Mouse (Mus musculus): ENCODE measurements around the gene Tyrp1.

DNA sequence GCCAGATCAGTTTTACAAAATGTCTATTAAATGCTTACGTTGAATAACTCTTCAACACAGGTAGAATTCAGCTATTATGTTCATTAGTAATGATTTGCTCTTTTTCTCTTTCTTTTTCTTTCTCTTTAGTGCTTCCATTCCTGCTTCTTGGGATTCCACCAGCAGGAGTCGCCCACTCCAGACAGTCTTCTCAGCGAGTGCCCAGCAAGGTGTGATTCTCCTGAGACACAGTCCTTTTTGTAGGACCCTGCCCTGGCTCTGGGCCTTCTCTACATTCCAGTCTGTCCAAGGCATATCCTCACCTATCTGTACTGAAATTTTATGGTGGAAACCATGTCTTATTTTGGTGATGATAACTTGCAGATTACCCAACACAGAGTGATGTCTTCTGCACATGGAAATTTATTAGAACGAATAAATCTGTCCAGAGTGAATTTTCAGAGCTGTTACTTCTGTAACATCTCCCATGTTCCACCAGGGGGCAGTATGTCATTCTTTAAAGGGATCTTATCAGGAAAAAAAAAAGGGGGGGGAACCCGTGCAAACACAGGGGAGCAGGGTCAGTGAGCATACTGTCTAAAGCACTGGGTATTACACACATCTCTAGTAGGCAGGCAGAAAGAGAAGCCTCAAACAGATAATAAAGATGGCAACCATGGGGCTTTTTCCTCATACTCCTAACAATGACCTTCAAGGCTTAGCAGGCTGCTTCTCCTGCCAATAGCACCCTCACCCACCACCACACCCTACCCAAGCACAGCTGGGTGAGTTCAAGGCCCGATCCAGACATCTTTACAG, 39.1 kb downstream of the Tyrp1 start:
- TF ChIP-seq GATA1 (IDR thresholded peaks at IDR 0.05; ENCODE audit: low read length) (no peak), TAL1 (IDR thresholded peaks at IDR 0.05; ENCODE audit: low read length) (no peak)
